Mouse (Mus musculus) adrenal gland, adult 2 months (tissue): ENCODE data around the gene Runx2. TPM values are rescaled to one million over a fixed set of nuclear protein-coding genes. Genes with fewer than 3 reads are reported as not detected.

Source experiments
- DNase-seq: peaks from one replicate; pipeline ENCODE4 v3.0.0; 2021
- polyA plus RNA-seq: library from polyadenylated mRNA; depleted of rRNA; stranded (reverse); fragments of >200 nt; gene quantifications from 2 replicates; pipeline ENCODE4 v1.2.3, GENCODE M21; 2012
- total RNA-seq, 2 experiments: library from RNA; stranded (reverse); gene quantifications; 2 replicates each; pipeline ENCODE4 v1.2.3; 2021

Runx2 gene
- total and polyA plus RNA-seq, 3 experiments, result 16.8 to 32.5 (median 31.0) TPM

DNA sequence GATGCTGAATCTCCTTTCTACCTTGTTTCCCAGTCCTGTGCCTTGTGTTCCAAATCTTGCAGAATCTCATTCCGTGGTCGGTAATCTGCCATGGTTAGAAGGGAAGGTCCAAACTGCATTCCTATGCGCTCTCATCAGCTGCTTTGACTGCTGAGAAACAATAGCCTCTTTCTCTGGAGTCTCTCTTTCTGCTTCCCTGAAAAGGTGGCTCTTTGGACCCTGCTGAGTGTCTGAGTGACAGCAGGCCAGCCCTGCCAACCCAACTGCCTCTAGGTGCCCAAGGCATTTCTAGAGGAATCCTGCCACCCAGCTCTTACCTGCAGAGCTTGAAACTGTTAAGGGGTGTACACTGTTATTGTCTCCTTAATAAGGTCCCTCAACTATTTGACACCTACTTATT, 226.6 kb downstream of the Runx2 start:
- no peak for DNase-seq

DNA sequence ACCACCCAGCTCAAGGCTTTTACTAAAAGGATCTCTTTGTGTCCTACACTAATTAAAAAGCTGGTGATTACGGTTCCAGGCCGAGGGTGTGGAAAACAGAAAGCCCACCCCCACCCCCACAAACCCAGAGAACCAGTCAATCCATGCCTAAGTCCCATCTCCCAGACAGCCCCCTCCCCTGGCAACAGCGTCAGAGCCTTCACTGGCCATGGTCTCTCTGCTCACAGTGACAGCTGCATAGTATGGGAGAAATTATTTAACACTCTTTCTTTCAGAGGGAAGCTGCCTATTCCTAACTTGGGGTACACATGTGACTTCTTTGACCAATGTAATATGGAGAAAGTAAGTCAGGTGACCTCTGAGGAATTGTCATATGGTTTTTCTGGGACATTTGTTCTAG, 228.4 kb downstream of the Runx2 start:
- no peak for DNase-seq

DNA sequence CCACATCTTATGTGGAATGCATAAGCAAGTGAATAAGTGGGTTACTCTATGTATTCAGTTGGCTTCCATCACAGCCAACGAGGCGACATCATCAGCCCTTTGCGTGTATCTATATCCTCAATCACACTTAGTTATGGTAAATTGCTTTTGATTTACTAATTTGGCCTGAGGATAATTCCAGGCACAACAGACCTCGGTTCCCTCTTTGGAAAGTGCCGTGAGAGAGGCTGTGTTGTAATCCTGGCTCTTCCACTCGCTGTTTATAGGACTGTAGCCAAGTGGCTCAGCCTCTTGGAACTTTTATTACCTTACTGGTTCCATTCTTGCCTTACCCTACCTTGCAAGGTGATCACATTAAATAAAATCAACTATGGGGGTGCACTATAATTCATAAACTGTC, 229.8 kb downstream of the Runx2 start:
- DNase-seq, result no peak

DNA sequence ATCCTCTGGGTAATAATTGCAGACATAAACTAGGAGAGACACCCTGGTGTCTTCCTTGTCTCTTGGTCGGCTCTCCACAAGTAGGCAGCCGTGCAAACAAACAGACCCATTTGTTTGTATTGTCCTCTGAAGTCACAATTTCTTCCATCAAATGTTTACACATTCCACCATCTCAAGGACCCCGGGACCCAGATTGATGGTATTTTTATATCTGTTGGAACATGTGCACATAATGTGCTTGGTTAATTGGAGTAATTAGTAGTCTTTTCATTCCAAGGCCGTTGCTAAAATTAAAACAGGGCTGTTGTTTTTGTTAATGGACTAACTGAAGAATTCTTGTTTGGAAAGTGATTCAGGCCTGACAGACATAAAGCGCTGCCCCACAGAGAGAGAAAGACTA, 236.8 kb downstream of the Runx2 start:
- no peak for DNase-seq

DNA sequence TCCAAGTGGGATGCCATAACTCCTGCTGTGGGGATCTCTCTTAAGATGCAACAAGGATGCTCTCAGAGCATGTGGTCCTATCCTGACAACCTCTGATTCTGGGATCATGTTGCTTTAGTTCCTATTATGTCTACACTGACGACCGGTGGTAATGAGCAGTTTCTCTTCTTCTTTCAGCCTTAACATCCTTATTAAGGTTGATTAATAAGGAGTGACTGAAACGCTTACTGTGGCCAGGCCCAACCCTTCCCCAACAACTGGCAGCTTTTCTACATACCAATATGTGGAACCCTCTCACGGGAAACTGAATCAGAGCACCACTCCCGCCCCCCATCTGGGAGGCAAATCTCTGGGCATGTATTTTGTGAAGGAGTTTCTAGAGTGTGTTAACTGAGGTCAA, 243.7 kb downstream of the Runx2 start:
- no peak for DNase-seq

DNA sequence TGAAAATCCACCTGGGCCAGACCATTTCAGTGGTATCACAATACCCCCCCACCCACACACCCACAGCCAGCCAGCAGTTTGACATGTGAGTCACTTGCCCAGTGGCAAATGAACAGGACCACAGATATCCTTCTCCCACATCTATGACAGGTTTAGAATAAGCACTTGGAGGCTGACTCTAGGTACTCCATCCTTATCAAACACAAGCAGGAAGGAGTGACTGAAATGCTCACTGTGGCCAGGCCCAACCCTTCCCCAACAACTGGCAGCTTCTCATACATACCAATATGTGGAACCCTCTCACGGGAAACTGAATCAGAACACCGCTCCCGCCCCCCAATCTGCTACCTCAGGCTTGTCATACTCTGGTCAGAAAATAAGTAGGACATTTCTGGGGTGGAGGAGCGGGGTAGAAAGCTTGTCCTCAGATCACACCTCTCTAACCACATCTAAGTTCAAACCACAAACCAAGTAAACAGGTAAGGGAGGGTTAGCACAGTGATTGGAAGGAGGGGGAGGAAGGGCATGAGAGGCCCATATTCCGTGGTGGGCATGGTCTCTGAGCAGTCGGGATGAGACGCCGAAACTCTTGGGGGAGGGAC, 245.5 kb downstream of the Runx2 start:
- DNase-seq, result no peak

DNA sequence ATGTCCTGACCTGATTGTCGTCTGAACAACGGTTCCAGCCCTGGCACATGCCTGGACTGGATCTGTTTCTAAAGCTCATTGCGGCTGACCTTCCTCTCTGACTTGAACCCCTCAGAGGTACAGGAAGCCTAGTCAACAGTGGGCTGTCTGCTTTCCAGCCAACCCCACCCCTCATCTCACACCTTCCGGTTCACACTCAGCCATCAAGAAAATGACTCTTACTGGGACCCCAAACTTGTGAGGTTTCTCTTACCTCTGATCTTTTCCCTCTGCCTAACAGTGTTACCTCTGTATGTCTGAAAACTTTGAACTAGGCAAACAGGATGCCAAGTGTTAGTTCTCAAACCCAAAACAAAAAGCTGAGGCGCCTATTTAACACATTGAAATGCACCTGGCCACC, 247.6 kb downstream of the Runx2 start:
- DNase-seq, result no peak

DNA sequence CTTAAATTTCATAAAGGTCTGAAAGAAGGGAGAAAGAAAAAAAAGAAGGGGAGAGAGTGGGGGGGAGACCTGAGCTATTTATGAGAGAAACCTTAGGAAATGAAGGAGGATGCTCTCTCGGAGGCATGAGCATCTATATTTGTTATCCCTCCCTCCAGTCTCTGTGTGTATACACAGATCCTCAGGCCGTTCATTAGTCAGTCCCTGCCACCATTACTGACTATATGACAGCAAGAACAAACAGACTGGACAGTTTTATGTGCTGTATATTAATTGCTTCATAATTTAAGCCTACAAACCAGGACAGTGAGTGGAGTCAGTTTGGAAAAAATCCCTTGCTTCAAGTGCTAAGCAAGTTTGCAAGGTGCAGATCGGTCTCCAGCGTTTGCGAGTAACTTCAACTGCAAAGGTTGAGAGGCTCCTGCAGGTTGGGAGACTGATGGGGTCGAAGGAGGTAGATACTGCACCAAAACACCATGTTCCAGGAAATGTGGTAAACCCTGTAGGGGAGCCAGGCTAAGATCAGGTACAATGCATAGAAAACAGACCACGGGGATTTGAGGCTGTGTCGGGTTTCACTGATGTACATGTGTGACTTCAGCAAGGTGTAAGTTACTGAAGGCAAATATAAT, 248.6 kb downstream of the Runx2 start:
- DNase-seq, result no peak

DNA sequence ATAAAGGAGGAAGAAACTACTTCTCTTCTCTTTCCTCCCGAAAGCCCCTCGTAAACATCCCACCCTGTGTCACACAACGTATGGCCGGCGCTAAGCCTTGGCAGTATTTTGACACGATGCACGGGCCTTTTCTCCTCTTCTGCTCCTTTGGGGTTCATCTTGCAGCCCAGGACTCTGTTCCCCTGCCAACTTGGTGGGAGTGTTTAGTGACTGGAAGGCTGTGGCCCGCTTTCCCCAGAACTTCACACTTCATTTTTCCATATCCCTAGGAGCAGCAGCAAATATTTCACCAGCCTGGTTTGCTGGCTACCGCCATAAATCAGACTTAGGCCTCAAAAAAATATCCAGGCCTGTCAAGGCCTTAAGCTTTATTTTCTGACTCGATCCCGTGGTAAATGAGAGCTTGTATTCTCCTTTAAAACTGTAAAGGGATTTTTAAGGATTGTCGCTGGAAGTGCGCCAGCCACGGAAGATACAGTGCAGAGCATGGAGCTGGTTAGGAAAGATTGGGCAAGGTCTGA, 249.2 kb downstream of the Runx2 start:
- DNase-seq, result no peak

DNA sequence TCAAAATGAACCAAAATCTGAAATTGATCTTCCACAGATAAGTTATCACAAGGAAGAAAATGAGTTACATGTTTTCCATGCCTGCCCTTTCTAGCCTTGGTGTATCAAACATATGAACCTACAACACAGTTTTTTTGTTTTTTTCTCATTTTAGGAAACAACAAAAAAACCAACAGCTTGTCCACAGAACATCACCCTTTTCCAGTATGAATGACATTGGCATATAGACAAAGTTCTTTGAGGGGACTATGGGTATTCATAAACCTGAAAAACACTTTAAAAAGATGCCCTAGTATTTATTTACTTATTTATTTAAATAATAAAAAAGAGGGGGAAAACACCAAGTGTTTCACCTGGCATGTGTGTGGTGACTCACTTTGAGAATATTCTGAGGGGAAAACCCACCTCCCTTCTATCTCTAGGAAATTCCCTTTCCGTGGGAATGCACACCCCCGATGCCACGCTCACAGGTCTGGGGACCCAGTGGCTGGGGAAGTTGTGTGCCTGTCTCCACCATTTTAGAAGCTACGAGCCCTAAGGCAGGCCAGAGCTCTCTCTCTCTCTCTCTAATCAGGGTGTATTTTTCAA, 249.9 kb downstream of the Runx2 start:
- no peak for DNase-seq

DNA sequence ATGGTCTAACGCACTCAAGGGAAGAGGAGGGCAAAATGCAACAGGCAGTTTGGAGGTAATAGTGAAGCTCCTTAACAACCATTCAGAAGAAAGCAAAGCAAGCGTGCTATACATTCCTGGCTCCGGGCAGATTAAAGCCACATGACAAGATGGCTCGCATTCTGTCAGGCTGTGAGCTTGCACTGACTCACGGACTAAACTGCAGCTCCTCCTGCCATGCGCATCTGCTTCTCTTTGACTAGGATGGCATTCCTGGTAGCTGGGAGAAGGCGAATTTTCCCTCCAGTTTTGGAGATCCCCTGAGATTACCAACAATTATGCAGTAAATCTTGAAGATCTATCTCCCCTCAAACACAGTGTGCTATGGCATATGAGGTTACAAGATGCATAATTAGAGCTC, 254.6 kb downstream of the Runx2 start:
- no peak for DNase-seq

DNA sequence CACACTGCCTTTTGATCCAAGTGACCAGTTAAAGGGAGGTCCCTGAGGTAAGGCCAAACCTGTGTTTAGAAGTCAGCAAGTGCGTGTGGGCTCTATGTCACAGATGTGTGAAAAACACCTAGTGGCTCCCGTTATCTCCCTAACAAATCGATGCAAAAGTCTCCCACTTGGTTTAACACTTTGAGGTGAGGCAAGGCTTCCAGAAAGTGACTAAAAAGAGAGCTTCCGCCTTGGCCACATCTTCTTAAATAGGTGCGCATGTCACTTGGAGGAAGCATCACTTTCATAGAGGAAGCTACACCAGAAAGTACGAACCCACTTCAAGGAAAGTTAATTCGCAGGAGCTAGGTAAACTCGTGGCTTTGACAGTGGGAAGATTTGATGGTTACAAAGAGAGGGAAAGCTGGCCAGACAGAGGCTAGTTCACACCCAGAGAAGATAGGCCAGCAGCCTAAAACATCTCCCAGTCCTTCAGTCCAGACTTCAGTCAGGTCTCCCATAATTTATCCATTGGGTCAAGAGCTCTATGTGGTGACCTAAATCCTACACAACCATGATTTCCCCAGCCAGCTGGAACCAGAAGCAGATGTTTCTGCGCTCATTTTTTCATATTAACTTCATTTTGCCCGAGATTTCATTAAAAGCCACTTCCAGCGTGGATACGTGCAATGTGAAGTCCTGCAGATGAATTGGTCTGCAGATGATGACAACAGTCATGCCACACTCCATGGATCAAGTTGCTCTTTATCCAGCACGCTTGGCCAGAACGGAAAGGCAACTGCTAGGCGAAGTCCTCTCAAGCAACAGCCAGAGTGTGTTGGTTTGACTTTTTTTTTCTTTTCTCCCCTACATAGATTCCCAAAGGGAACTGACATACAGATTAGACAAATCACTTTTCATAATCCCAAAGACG, 257.1 kb downstream of the Runx2 start:
- no peak for DNase-seq

DNA sequence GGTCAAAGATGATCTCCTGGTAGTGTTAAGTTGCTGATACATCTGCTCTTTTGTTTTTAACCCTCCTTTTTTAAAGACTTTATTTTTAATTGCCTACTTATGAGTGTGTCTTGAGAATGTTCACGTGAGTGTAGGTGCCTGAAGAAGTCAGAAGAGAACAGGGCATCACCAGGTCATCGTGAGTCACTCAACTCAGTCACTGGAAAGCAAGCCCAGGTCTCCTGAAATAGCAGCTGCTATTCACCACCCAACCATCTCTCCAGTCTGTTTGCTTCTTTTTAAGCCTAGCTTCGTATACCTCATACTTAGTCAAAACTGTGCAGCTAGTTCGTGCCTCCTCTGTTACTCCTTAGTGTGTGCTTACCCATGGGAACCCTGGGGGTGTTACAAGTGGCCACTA, 259.7 kb downstream of the Runx2 start:
- no peak for DNase-seq

DNA sequence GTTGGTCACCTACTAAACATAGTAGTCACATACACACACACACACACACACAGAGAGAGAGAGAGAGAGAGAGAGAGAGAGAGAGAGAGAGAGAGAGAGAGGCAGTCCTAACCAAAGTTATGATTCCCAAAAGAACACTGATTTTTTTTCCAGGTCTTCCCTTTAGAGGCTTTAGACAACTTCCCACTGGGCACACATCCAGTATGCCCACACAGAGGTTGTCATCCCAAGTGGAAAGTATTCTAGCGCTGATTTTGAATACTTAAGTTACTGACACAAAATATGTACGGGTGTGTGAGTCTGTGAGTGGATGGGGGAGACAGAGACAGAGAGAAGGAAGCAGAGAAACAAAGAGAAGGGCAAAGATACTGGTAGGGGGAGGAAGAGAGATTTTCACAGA, 265.0 kb downstream of the Runx2 start:
- no peak for DNase-seq

DNA sequence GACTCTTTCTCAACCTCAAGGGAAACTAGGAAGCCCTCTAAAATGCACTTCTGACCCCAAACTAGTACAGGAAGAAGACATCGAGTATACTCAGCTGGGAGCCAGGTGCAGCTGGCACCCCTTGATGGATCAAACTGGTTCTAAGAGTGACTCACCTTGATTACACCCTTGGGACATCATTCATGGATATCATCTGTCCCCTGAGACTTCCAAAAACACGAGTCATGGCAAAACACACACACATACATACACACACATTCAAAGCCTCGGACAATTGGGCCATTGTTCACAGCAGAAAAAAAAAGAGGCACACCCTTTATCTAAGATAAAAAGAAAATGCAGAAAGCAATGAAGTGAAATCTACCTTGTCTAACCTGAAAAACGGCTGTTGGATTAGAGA, 266.7 kb downstream of the Runx2 start:
- DNase-seq, result no peak

DNA sequence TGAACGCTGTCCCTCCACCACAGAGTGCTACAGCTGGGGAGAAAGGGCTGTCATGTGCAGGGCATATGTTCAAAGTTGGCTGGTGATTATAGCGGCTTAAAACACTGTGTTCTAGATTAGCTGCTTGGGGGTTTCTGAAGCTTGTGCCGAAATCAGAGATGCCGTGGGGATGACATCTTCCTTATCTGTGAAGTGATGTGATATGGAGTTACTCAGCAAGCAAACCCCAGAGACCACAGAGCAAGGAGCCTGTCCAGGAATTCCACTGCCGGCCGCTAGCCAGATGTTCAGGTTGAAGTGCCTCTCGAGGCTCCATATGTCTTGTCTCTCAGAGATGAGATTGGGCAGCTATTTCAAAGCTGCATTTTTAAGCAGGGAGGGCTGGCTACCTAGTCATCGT, 267.8 kb downstream of the Runx2 start:
- DNase-seq, result no peak

DNA sequence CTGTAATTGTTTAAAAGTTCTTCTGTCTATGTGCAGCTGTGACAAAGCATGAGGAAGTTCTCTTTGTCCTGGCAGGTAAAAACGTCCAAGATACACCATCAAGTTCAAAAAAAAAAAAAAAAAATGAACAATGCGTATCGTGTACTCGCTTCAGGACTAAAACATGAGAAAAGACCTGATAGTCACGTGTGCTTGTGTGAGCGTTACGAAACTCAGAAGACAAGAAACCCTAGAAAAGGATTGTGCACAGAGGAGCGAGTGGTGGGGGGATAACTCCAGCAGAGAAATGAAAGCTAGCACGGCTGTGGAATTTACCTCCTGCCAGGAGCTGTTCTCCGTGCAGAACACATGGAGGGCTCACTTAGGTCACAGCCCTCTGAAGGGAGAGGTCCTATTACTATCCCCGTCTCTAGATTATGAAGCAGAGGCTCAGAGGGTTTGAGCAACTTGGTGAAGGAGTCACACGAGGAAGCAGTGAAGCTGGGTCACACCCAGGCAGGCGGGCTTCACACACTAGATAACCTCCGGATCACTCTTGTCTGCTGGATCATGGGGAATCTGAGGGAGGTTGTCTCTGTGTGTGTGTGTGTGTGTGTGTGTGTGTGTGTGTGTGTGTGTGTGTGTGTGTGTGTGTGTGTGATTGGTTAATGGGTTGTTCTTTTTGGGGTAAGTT, 269.3 kb downstream of the Runx2 start:
- no peak for DNase-seq

DNA sequence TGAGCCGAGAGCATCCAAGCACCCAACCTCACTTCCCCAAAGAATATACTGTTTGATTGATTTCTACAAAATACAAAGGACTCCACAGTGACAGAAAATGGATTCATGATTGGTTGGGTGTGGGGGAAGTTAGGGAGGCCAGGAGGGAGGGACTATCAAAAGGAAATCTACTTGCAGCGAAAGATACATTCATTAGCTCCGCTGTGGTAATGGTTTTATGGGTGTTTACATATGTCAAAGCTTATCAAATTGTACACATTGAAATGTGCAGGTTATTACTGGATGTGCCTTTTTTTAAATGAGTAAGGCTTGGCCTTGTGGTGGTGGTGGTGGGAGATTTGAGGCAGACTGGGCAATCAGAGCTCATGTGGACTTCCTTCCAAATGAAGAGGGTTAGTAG, 271.9 kb downstream of the Runx2 start:
- DNase-seq, result no peak

DNA sequence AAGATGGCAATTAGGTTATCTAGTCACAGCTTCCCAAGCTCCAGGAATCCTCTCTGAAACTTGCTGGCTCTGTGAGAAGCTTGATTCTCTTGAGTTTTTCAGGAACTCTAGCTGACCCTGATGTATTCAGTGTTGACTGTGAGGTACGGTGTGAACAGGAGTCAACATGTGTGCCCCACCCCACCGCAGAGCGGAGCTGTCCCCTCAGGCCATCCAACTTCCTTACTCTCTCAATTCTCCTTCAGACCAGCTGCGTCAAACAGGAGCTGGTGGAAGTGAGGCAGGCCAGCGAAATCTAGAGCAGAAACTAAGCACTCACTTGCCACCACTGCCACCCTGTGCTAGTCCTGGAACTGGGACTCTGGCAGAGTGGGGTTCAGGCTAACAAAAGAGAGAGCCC, 273.9 kb downstream of the Runx2 start:
- no peak for DNase-seq

DNA sequence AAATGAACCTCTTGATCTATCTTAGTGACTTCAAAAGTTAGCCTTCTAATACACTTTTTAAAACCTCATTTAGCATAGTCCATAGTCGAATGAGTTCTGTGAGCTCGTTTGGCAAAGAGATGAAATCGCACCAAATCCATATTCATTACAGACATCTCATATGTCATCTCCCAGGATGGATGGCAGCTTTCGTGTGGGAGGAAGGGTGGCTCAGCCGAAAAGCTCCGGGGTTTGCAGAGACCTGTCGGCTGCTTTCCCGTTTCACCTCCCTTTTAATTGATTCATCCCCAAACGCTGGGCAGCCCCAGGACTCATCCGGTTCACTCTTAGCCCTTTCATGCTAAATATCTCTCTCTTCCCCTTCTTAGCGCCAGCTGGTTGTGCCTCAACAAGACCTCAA, 275.7 kb downstream of the Runx2 start:
- no peak for DNase-seq

DNA sequence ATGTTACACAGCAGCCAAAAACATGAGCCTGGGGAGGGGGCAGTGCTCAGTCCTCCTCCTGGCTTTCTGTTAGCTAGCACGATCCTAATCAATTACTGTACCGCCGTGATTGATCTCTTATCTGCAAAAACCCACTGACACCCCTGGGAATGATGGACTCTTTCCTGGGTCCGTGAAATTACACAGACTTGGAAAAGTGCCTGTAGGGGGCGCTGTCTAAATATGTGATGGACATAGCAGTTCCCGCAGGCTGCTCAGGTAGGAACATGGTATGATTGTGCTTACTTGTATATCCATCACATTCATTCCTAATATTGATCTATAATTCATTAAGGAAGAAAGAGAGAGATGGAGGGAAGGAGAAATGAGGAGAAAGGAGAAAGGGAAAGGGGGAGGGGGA, 284.6 kb downstream of the Runx2 start:
- DNase-seq, result peak; percentile 21

DNA sequence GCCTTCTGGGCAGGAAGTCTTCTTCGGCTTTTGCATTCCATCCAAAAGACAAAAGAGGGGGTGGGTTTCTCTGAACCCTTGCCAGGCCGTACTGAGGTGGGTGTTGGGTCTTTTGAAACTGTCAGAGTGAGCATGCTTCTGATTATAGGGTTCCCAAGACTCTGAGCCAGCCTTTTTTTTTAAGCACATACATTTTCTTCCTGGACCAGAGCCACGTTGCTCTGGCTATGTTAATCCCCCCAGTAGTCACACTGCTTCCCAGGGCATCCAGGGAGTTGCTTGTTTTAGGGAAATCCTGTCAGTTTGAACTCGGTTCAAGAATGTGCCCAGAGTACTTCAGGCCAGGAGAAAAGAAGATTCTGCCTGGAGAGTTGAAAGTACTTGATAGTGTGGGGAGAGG, 286.0 kb downstream of the Runx2 start:
- no peak for DNase-seq
